Mouse (Mus musculus): Measurements from ENCODE around the gene Rasl12. TPM values are rescaled to one million over a fixed set of nuclear protein-coding genes. Genes with fewer than 3 reads are reported as not detected.

Rasl12 gene
- polyA plus RNA-seq, 1 experiment from 2014 or later, result 7.1 TPM

- no peak overlapping the region for H3K27ac ChIP-seq (replicated peaks; ENCODE audit: low read depth, low read length)
- no peaks in the 10 kb centered on the region for H3K4me1 ChIP-seq (ENCODE audit: control insufficient read depth, insufficient read depth, low read length)
- H3K36me3 ChIP-seq (ENCODE audit: control insufficient read depth, insufficient read depth, low read length), result no peaks in the 10 kb centered on the region
- peak overlapping the region; percentile 29; the same call in 1 of the 2 replicates for H3K9ac ChIP-seq (replicated peaks; ENCODE audit: low read length)
- H3K4me2 ChIP-seq (ENCODE audit: low read length), result peak overlapping the region; percentile 50
- H3K9me3 ChIP-seq (ENCODE audit: control insufficient read depth, low read length), result no peaks in the 10 kb centered on the region
- DNase-seq, result peak; percentile 64
- no peak for ATAC-seq (ENCODE audit: low FRiP score, low TSS enrichment)
- H3K27me3 ChIP-seq (ENCODE audit: control insufficient read depth, insufficient read depth, low read length), result peaks cover 40% of the 10 kb centered on the region
- WGBS, result 19% methylated on average over 95 of the region's 96 CpGs
- H3K4me3 ChIP-seq (replicated peaks; ENCODE audit: low read depth, low read length), result peak overlapping the region; percentile 35
These were observed 7.3 kb upstream of the Rasl12 start for GRCm38 (mm10) chr9:65390752-65391612.

- Histone ChIP-seq H3K36me3 (ENCODE audit: control insufficient read depth, insufficient read depth, low read length) (no peaks in the 10 kb centered on the region), H3K4me3 (replicated peaks; ENCODE audit: low read depth, low read length) (peak within 1 kb of the TSS; percentile 35), H3K27me3 (ENCODE audit: control insufficient read depth, insufficient read depth, low read length) (peaks cover 40% of the 10 kb centered on the region), H3K27ac (replicated peaks; ENCODE audit: low read depth, low read length) (no peak within 1 kb of the TSS), H3K9me3 (ENCODE audit: control insufficient read depth, low read length) (no peaks in the 10 kb centered on the region), H3K9ac (replicated peaks; ENCODE audit: low read length) (peak within 1 kb of the TSS; percentile 29; the same call in 1 of the 2 replicates), H3K4me1 (ENCODE audit: control insufficient read depth, insufficient read depth, low read length) (no peaks in the 10 kb centered on the region), H3K4me2 (ENCODE audit: low read length) (peak within 1 kb of the TSS; percentile 50)
- ATAC-seq (ENCODE audit: low FRiP score, low TSS enrichment) (no peak), DNase-seq (no peak)
- 40% methylated on average over 8 of the region's 8 CpGs for WGBS
These were observed 6.7 kb upstream of the Rasl12 start, which contains the start of gene Kbtbd13 for GRCm38 (mm10) chr9:65391613-65391964. Gene Kbtbd13 (minus strand): TSS chr9:65391652.

GRCm38 (mm10) chr9:65392638-65393364 lies 5.5 kb upstream of the Rasl12 start:
- 26% methylated on average over 6 of the region's 6 CpGs for WGBS
- DNase-seq (peak; percentile 76), ATAC-seq (ENCODE audit: low FRiP score, low TSS enrichment) (no peak)
- H3K4me1 ChIP-seq (ENCODE audit: control insufficient read depth, insufficient read depth, low read length), result no peaks in the 10 kb centered on the region; the same call in 1 of the 2 replicates
- peaks cover 40% of the 10 kb centered on the region for H3K27me3 ChIP-seq (ENCODE audit: control insufficient read depth, insufficient read depth, low read length)
- no peak overlapping the region for H3K4me3 ChIP-seq (replicated peaks; ENCODE audit: low read depth, low read length)
- no peak overlapping the region for H3K27ac ChIP-seq (replicated peaks; ENCODE audit: low read depth, low read length)
- H3K9me3 ChIP-seq (ENCODE audit: control insufficient read depth, low read length), result no peaks in the 10 kb centered on the region
- H3K9ac ChIP-seq (replicated peaks; ENCODE audit: low read length), result no peak overlapping the region
- no peak overlapping the region for H3K4me2 ChIP-seq (ENCODE audit: low read length)
- H3K36me3 ChIP-seq (ENCODE audit: control insufficient read depth, insufficient read depth, low read length), result no peaks in the 10 kb centered on the region

- DNase-seq, result no peak
- Histone ChIP-seq H3K27ac (replicated peaks; ENCODE audit: low read depth, low read length) (no peak overlapping the region), H3K9ac (replicated peaks; ENCODE audit: low read length) (no peak overlapping the region), H3K4me1 (ENCODE audit: control insufficient read depth, insufficient read depth, low read length) (peaks cover 5% of the 10 kb centered on the region), H3K4me3 (replicated peaks; ENCODE audit: low read depth, low read length) (no peak overlapping the region), H3K4me2 (ENCODE audit: low read length) (no peak overlapping the region), H3K36me3 (ENCODE audit: control insufficient read depth, insufficient read depth, low read length) (no peaks in the 10 kb centered on the region), H3K27me3 (ENCODE audit: control insufficient read depth, insufficient read depth, low read length) (peaks cover 40% of the 10 kb centered on the region), H3K9me3 (ENCODE audit: control insufficient read depth, low read length) (no peaks in the 10 kb centered on the region)
- WGBS, result 66% methylated on average over 2 of the region's 2 CpGs
- ATAC-seq (ENCODE audit: low FRiP score, low TSS enrichment), result no peak
These were observed 4.7 kb upstream of the Rasl12 start for GRCm38 (mm10) chr9:65393606-65394005.

- ATAC-seq (ENCODE audit: low FRiP score, low TSS enrichment) (no peak), DNase-seq (no peak)
- H3K9ac ChIP-seq (replicated peaks; ENCODE audit: low read length), result no peak overlapping the region
- 71% methylated on average over 2 of the region's 2 CpGs for WGBS
- no peaks in the 10 kb centered on the region for H3K36me3 ChIP-seq (ENCODE audit: control insufficient read depth, insufficient read depth, low read length)
- H3K9me3 ChIP-seq (ENCODE audit: control insufficient read depth, low read length), result no peaks in the 10 kb centered on the region
- peaks cover 33% of the 10 kb centered on the region for H3K27me3 ChIP-seq (ENCODE audit: control insufficient read depth, insufficient read depth, low read length)
- no peak overlapping the region for H3K4me3 ChIP-seq (replicated peaks; ENCODE audit: low read depth, low read length)
- H3K4me2 ChIP-seq (ENCODE audit: low read length), result no peak overlapping the region
- H3K27ac ChIP-seq (replicated peaks; ENCODE audit: low read depth, low read length), result no peak overlapping the region
- H3K4me1 ChIP-seq (ENCODE audit: control insufficient read depth, insufficient read depth, low read length), result peaks cover 5% of the 10 kb centered on the region
These were observed 3.9 kb upstream of the Rasl12 start for GRCm38 (mm10) chr9:65394360-65394759.

GRCm38 (mm10) chr9:65399934-65400333 lies 1.6 kb downstream of the Rasl12 start:
- DNase-seq (no peak), ATAC-seq (ENCODE audit: low FRiP score, low TSS enrichment) (no peak)
- Histone ChIP-seq H3K9me3 (ENCODE audit: control insufficient read depth, low read length) (no peaks in the 10 kb centered on the region), H3K4me2 (ENCODE audit: low read length) (no peak overlapping the region), H3K36me3 (ENCODE audit: control insufficient read depth, insufficient read depth, low read length) (no peaks in the 10 kb centered on the region), H3K27me3 (ENCODE audit: control insufficient read depth, insufficient read depth, low read length) (no peaks in the 10 kb centered on the region), H3K9ac (replicated peaks; ENCODE audit: low read length) (no peak overlapping the region), H3K4me3 (replicated peaks; ENCODE audit: low read depth, low read length) (no peak overlapping the region), H3K4me1 (ENCODE audit: control insufficient read depth, insufficient read depth, low read length) (peaks cover 5% of the 10 kb centered on the region), H3K27ac (replicated peaks; ENCODE audit: low read depth, low read length) (no peak overlapping the region)
- WGBS, result 90% methylated on average over 6 of the region's 6 CpGs

GRCm38 (mm10) chr9:65404331-65405183 lies 6.3 kb downstream of the Rasl12 start:
- H3K4me2 ChIP-seq (ENCODE audit: low read length), result no peak overlapping the region
- no peaks in the 10 kb centered on the region for H3K27me3 ChIP-seq (ENCODE audit: control insufficient read depth, insufficient read depth, low read length)
- no peaks in the 10 kb centered on the region for H3K36me3 ChIP-seq (ENCODE audit: control insufficient read depth, insufficient read depth, low read length)
- no peak overlapping the region for H3K9ac ChIP-seq (replicated peaks; ENCODE audit: low read length)
- no peaks in the 10 kb centered on the region for H3K4me1 ChIP-seq (ENCODE audit: control insufficient read depth, insufficient read depth, low read length)
- H3K27ac ChIP-seq (replicated peaks; ENCODE audit: low read depth, low read length), result no peak overlapping the region
- peak; percentile 58 for DNase-seq
- no peak overlapping the region for H3K4me3 ChIP-seq (replicated peaks; ENCODE audit: low read depth, low read length)
- ATAC-seq (ENCODE audit: low FRiP score, low TSS enrichment), result no peak
- 83% methylated on average over 15 of the region's 15 CpGs for WGBS
- no peaks in the 10 kb centered on the region for H3K9me3 ChIP-seq (ENCODE audit: control insufficient read depth, low read length)

- ATAC-seq (ENCODE audit: low FRiP score, low TSS enrichment) (no peak), DNase-seq (no peak)
- no peaks in the 10 kb centered on the region for H3K9me3 ChIP-seq (ENCODE audit: control insufficient read depth, low read length)
- WGBS, result 87% methylated on average over 2 of the region's 2 CpGs
- no peak overlapping the region for H3K4me2 ChIP-seq (ENCODE audit: low read length)
- H3K27ac ChIP-seq (replicated peaks; ENCODE audit: low read depth, low read length), result no peak overlapping the region
- no peaks in the 10 kb centered on the region for H3K27me3 ChIP-seq (ENCODE audit: control insufficient read depth, insufficient read depth, low read length)
- H3K4me3 ChIP-seq (replicated peaks; ENCODE audit: low read depth, low read length), result no peak overlapping the region
- no peak overlapping the region for H3K9ac ChIP-seq (replicated peaks; ENCODE audit: low read length)
- no peaks in the 10 kb centered on the region for H3K4me1 ChIP-seq (ENCODE audit: control insufficient read depth, insufficient read depth, low read length)
- no peaks in the 10 kb centered on the region for H3K36me3 ChIP-seq (ENCODE audit: control insufficient read depth, insufficient read depth, low read length)
These were observed 6.8 kb downstream of the Rasl12 start for GRCm38 (mm10) chr9:65405184-65405449.

Measured in midbrain, embryonic 14.5 days (tissue).